Mouse (Mus musculus) cerebellum, postnatal 36 days (tissue): Measurements from ENCODE around the gene Fam192a.

Experiments used
- DNase-seq, 2 experiments: peaks; one replicate each; pipeline ENCODE4 v3.0.0; 2021 to 2022; ENCODE audit warnings: mixed read lengths in 2 of 2

Fam192a gene

GRCm38 (mm10) chr8:94532000-94532399 lies 69.8 kb downstream of the Fam192a start:
- DNase-seq: no peak

- DNase-seq: no peak
Observed at GRCm38 (mm10) chr8:94530643-94531042, 71.2 kb downstream of the Fam192a start.

GRCm38 (mm10) chr8:94529875-94530274 lies 71.9 kb downstream of the Fam192a start:
- no peak for DNase-seq

- DNase-seq: peak; percentile 13 to 32
Observed at GRCm38 (mm10) chr8:94528245-94528644, 73.6 kb downstream of the Fam192a start.

- no peak for DNase-seq
Observed at GRCm38 (mm10) chr8:94527178-94527577, 74.6 kb downstream of the Fam192a start.

GRCm38 (mm10) chr8:94524554-94524953 lies 77.2 kb downstream of the Fam192a start:
- no peak for DNase-seq
